Mouse (Mus musculus) CD4-positive, CD25-positive, alpha-beta regulatory T cell, adult 2 months (primary cell): ENCODE measurements around the gene Chrna5.

ENCODE experiments used
- DNase-seq: peaks from one replicate; pipeline ENCODE4 v3.0.0-alpha.2; 2012; ENCODE audit warnings: low read depth, low spot score

The Chrna5 gene

DNA sequence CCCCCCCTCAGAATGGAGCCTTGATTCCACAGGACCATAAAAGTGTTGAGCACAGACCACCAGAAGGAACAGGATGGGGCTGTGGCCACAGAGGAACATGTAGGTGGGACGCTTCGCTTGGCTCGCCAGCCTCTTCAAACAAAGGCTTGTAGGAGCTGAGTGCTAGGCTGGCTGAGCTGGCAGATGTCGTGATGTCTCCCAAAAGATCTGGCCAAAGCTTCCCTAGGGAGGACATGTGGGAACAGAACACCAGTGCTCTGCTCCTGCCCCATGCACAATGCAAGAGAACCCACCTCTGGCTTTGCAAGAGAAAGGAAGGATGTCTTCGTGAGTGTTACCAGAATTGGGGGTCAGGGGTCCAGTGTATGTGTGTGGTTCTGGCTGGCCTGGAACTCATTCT is 42.6 kb downstream of the Chrna5 start:
- DNase-seq = no peak

DNA sequence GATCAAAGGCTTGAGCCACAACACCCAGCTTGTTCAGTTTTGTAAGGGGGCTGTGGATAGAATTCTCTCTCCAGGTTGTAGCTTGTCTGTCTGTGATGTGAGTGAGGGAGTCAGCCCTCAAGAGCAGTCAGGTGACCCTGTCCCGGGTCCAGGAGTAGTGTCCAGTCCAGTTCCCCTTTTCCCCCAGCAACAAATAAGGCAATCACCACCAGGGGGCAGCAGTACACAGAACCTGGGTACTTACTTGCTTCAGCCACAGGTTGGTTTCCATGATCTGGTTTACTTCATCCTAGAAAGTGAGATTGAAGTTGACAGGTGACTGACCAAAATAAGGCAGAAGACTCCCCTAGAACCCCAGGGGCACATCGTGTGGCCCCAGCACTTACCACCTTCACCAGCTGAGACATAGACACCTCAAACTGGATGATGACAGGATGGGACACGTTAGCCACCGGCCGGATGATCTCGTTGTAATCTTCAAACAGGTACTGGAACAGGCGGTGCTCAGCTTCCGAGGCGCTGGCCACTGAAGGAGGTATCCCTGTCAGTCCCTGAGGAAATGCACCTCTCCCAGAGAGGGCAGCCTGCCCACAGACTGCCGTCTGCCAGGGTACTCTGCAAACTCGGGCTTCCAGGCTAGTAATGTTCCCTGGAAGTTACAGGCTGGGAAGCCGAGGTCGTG is 43.4 kb downstream of the Chrna5 start:
- DNase-seq = peak; percentile 79

DNA sequence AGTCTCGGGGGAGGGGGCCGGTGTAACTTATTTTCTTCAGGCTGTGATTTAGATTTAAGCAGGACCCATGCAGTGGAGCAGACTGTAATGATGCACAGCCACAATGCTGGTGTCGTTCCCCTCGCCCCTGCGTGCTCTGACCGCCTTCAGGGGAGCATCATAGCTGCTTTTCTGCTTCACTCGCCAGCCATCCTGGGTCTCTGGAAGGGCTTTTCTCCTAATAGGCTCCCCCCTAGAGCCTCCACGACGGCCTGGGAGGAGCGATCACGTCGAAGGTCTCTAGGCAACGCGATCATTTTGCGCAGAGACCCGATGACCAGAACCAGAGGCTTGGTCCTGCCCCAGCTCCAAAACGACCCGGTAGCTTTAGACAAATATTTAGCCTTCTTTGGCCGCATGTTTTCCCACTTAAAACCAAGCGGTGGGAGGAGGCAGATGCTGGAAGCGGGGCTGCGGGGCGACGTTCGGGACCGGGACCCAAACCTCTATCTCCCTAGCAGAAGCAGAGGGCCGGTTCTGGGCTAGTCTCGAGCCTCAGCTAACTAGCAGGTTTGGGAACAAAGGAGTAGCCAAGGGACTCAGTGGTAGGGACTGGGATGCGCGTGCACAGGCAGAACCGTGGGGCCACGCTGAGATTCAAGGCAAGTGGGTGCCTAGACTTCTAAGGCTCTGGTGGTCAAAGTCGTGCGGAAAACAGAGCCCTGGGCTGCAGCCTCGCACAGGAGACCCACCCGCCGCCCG is 45.0 kb downstream of the Chrna5 start:
- DNase-seq = no peak

DNA sequence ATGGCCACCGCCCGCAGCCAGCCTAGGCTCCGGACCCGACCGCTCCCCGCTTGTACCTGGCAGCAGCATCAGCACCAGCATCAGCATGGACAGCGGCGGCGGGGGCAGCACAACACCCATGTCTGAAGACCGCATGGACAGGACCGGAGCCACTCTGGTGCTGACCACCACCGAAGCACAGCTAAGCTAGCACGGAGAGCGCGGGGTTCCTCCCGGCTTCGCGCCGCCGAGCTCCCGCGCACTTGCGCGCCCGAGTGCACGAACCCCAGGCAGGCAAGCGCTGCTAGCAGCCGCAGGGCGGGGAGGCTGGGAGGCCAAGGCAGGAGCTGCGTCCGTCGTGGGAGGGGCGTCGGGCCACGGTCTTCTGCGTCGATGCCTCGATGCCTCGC is 45.6 kb downstream of the Chrna5 start, which contains the start of gene Chrna3:
Gene Chrna3 (minus strand): TSS at position 288 of the 389 bp plus-strand sequence.
- no peak for DNase-seq

DNA sequence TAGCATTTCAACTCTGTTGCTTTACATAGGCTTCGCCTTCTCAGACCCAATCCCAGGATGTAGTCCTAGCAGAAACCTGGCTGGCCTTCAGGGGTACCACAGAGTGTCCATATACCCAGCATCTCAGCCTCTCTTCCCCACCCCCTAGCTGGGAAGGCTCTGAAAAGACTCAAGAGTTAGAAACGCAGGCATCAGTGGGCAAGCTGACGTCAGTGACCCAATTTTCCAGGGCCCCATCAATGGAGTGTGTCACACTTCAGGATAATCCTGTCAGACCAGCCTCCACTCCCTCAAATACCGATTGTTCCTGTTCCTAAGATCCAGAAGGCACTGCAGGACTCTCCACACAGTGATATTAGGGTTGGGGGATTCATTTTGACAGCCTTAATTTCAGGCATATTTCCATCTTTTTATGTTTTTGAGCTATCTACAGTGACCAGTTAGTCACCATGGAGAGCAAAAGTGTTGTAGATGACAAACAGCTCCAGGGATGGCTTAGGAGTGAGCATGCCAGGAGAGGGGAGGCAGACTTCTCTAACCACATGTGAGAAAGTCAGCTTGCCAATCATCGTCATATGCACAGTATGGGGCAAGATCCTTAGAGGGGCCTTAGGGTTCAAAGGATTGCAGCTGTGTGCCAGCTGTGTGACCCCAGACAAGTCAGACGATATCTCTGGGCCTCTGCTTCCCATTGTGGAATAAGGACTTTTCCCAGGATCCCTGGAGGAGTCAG is 50.9 kb downstream of the Chrna5 start:
- DNase-seq = no peak

DNA sequence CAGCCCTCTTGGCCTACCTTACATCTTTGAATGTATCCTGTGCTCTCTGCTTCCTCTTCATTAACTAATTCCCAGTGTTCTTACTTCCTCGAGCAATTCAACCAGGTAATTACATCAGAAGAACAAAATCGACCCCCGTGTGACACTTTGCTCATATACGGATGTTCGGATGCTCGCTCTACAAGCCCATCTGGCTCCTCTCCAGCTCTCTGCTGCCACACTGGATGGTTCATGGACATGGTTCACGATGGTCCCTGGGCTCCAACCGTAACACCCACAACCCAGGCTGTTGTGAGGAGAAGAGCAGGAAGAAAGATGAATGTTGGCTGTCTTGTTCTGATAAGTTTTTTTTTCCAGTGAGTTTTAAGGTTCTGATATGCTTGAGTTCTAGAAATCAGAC is 58.3 kb downstream of the Chrna5 start:
- DNase-seq = no peak

DNA sequence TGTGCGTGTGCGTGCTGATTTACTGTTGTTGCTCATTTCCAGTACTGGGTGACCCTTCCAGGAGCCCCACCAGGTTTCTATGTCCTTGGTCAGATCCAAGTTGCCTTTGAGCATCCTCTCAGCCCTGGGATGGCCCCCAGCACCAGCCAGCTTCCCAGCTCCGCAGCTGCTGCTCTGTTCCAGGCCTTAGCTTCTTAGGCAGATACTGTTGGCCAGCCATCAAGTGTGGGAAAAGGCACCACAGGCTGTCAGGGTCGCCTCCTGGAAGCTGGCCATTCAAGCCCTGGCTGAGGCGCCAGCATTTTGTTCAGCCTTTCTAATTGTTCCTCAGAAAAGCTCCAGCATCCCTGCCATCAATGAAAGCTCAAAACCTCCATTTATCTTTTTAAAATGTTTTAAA is 59.3 kb downstream of the Chrna5 start:
- DNase-seq = no peak

DNA sequence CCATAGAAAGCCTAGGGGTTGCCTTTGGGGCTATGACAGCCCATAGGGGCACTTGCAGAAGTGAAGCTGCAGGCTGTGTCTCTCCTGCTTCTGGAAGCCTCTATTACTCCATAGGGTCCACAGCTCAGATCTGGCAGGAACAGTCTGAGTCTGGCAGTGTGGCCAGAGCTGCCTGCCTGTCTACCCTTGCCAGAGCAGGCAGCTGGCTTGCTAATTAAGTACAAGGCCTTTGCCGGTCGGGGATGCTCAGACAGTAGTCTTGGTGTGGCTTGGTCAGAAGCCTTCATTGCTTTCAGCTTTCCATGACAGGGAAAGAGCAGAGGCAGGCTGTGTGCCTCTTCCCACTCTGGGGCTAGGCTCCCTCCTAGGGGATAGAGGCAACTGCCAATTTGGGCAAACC is 60.7 kb downstream of the Chrna5 start:
- DNase-seq = no peak

DNA sequence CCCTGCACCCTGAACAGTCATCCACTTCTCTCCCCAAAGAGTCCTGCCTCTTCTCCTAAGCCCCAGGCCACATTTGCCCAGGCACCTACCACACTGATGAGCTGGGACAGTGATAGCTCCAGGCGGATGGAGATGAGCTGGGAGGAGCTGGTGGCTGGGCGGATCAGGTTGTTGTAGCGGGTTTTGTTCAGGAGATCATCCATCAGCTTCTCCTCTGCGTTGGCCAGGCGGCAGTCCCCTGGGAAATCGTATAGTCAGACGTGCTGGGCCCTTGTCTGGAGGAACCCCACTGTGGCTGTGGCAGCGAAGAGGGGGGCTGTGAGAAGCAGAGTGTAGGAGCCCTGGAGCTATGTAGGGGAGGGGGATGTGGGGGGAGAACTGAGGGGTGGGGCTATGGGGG is 63.0 kb downstream of the Chrna5 start:
- no peak for DNase-seq

DNA sequence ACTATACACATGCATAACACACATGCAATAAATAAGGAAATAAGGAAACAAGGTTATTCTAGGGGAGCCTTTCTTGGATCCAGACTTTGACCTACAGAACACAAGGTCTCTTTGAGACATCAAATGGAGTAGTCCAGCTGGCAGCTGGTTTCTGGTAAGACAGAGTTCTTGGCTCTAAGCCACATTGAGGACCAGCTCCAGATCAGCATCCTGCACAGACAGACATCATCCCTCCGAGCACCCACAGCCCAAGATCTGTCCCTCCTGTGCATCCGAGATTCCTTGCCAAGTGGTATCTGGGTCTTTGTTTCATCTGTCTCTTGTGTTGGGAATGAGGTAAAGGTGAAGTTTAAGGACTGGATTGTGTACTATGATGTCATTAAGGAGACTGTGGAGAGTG is 64.3 kb downstream of the Chrna5 start:
- no peak for DNase-seq

DNA sequence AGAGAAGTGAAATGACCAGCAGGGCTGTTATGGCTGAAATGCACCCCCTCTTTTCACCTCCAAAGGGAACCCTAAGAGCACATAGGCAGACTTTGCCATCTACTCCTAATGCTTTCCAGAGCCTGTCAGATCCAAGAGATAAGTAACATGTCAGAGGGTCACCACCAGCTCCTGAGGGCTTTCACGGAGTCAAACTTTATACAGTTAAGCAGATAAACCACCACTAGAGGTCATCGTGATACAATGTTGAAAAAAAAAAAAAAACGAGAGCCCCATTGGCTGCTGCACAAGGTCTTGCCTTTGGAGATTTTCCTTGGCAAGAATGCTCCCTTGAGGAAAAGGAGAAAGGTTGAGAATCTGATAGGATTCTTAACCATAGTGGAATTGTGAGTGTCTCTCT is 66.1 kb downstream of the Chrna5 start:
- DNase-seq = peak; percentile 23

DNA sequence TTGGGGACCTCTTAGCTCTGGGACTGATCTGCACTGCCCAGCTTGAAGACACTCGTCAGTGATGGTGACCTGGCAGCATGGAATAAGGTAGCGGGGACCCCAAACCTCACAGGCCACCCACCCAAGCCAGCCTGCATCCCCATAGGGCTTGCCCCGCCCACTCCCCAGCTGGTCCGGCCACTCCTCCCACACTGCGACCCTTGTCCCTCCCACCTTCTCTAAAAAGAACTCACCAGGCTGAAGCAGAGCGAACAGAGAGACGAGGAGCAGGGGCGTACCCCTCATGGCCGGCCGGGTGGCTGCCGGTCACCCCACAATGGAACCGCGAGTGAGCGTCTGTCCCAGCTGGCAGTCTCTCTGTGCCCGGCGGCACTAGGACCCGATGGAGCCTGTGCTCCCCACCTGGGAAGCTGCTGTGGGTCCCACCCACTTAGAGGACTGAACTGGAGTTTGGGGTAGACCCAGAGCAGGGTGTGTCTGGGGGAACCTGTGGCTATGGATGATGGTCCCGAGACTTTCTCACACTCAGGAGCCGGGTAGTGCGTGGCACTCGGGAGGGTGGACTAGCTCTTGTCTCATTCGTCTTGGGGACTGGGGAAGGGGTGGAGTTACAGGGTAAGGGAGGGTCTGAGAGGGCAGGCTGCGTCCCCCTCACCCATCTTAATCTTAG is 67.7 kb downstream of the Chrna5 start, which contains the start of gene Chrnb4:
Gene Chrnb4 (minus strand): TSS at position 569 of the 670 bp plus-strand sequence.
- DNase-seq = no peak

DNA sequence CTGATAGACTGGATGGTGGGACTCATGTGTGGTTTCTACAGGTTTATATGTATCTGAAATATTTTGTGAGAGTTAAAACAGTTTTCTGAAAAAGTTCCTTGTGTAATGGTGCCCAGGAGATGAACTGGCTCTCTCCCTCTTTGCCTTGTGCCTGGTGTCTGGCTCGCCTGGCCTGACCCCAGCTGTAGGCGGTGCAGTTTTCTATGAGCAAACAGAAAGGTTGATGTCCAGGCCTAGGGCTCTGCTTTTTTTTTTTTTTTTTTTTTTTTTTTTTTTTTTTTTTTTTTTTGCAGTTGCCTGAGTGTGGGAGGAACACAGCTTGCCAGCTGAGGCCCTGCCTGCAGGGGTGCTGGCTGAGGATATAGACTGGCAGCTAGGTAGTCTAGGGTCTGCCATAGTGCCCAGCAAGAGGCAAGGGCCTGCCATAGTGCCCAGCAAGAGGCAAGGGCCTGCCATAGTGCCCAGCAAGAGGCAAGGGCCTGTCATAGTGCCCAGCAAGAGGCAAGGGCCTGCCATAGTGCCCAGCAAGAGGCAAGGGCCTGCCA is 74.8 kb downstream of the Chrna5 start:
- no peak for DNase-seq
